Mouse (Mus musculus) hindbrain, embryonic 11.5 days (tissue): Measurements from ENCODE around the gene Mrfap1. TPM values are rescaled to one million over a fixed set of nuclear protein-coding genes. Genes with fewer than 3 reads are reported as not detected.

Experiments
- ATAC-seq: fragments of 200-750 bp; cut with Nextera tagmentation; 2 replicates; pipeline ENCODE4 v1.8.0; 2017; ENCODE audit warnings: mild to moderate bottlenecking, moderate TSS enrichment, moderate library complexity; ENCODE audit not compliant: low FRiP score
- DNase-seq: peaks from one replicate; pipeline ENCODE4 v3.0.0-alpha.2; 2015; ENCODE audit warnings: low spot score
- H3K27ac ChIP-seq: fragments of 300-500 bp; sonication (generic); 2 replicates; pipeline ENCODE4 v1.5.1; 2014; ENCODE audit warnings: mild to moderate bottlenecking, low read depth, low read length
- H3K27me3 ChIP-seq: fragments of 300-500 bp; sonication (generic); 2 replicates; pipeline ENCODE4 v1.6.1; 2014; ENCODE audit warnings: mild to moderate bottlenecking, low read length, moderate library complexity, mixed read lengths; ENCODE audit not compliant: control insufficient read depth, insufficient read depth
- H3K36me3 ChIP-seq: fragments of 300-500 bp; sonication (generic); 2 replicates; pipeline ENCODE4 v1.6.1; 2014; ENCODE audit warnings: mild to moderate bottlenecking, low read length, moderate library complexity, mixed read lengths; ENCODE audit not compliant: control insufficient read depth, insufficient read depth
- H3K4me1 ChIP-seq: fragments of 300-500 bp; sonication (generic); replicated peaks from 2 replicates; pipeline ENCODE4 v1.6.1; 2014; ENCODE audit warnings: low read length, mixed read lengths; ENCODE audit not compliant: control insufficient read depth, insufficient read depth
- H3K4me2 ChIP-seq: fragments of 300-500 bp; sonication (generic); replicated peaks from 2 replicates; pipeline ENCODE4 v1.6.1; 2014; ENCODE audit warnings: mild to moderate bottlenecking, low read depth, low read length
- H3K4me3 ChIP-seq: fragments of 300-500 bp; sonication (generic); 2 replicates; pipeline ENCODE4 v1.5.1; 2014; ENCODE audit warnings: low read depth, low read length
- H3K9ac ChIP-seq: fragments of 300-500 bp; sonication (generic); 2 replicates; pipeline ENCODE4 v1.6.1; 2014; ENCODE audit warnings: low read depth, low read length
- H3K9me3 ChIP-seq: fragments of 300-500 bp; sonication (generic); 2 replicates; pipeline ENCODE4 v1.6.1; 2016; ENCODE audit warnings: low read length; ENCODE audit not compliant: control insufficient read depth
- WGBS: fragments of 180-500 bp; shearing (Covaris S2); extraction: QIAGEN DNeasy Blood & Tissue Kit; methylation state at CpG from one replicate; pipeline ENCODE4 v1.1.7; 2014; 5-methylcytosine and 5-hydroxymethylcytosine counted together
- polyA plus RNA-seq: library from polyadenylated mRNA; unstranded; fragments of >200 nt; fragmentation: Nextera tagmentation; extraction: Ambion mirVana; gene quantifications from 2 replicates; pipeline ENCODE4 v1.2.1, GENCODE M21; 2014

Mrfap1 gene
- polyA plus RNA-seq, 1 experiment from 2014 or later: 574 TPM

- H3K4me2 ChIP-seq: no peak overlapping the region
- DNase-seq: no peak
- no peak for ATAC-seq
- no peak overlapping the region for H3K4me3 ChIP-seq
- no peaks in the 10 kb centered on the region for H3K27me3 ChIP-seq
- H3K36me3 ChIP-seq: no peaks in the 10 kb centered on the region
- H3K4me1 ChIP-seq: no peaks in the 10 kb centered on the region
- WGBS: 0% methylated on average over 2 of the region's 2 CpGs
- H3K9ac ChIP-seq: no peak overlapping the region
- H3K9me3 ChIP-seq: no peaks in the 10 kb centered on the region
- no peak overlapping the region for H3K27ac ChIP-seq
These were observed 19.4 kb downstream of the Mrfap1 start for GRCm38 (mm10) chr5:36777186-36777585.

- DNase-seq: no peak
- H3K4me3 ChIP-seq: no peak overlapping the region
- H3K36me3 ChIP-seq: no peaks in the 10 kb centered on the region
- H3K4me2 ChIP-seq: no peak overlapping the region
- no peaks in the 10 kb centered on the region for H3K4me1 ChIP-seq
- H3K9ac ChIP-seq: no peak overlapping the region
- ATAC-seq: no peak
- no peaks in the 10 kb centered on the region for H3K9me3 ChIP-seq
- H3K27ac ChIP-seq: no peak overlapping the region
- 32% methylated on average over 9 of the region's 9 CpGs for WGBS
- H3K27me3 ChIP-seq: no peaks in the 10 kb centered on the region
These were observed 20.5 kb downstream of the Mrfap1 start for GRCm38 (mm10) chr5:36776021-36776575.

- Histone ChIP-seq H3K27ac (no peak overlapping the region), H3K4me2 (no peak overlapping the region), H3K9me3 (no peaks in the 10 kb centered on the region), H3K9ac (no peak overlapping the region), H3K4me1 (no peaks in the 10 kb centered on the region), H3K36me3 (no peaks in the 10 kb centered on the region), H3K4me3 (no peak overlapping the region), H3K27me3 (no peaks in the 10 kb centered on the region)
- 87% methylated on average over 2 of the region's 2 CpGs for WGBS
- ATAC-seq (no peak), DNase-seq (no peak)
These were observed 21.3 kb downstream of the Mrfap1 start for GRCm38 (mm10) chr5:36775317-36775716.

GRCm38 (mm10) chr5:36772586-36772985 lies 24.0 kb downstream of the Mrfap1 start:
- DNase-seq (no peak), ATAC-seq (no peak)
- Histone ChIP-seq H3K9ac (no peak overlapping the region), H3K27ac (no peak overlapping the region), H3K4me2 (no peak overlapping the region), H3K4me3 (no peak overlapping the region), H3K4me1 (no peaks in the 10 kb centered on the region), H3K9me3 (no peaks in the 10 kb centered on the region), H3K36me3 (no peaks in the 10 kb centered on the region), H3K27me3 (no peaks in the 10 kb centered on the region)
- WGBS: 79% methylated on average over 5 of the region's 5 CpGs

GRCm38 (mm10) chr5:36769603-36770002 lies 27.0 kb downstream of the Mrfap1 start:
- Histone ChIP-seq H3K36me3 (no peaks in the 10 kb centered on the region), H3K9ac (no peak overlapping the region), H3K4me2 (no peak overlapping the region), H3K4me1 (peaks cover 3% of the 10 kb centered on the region; the same call in 1 of the 2 replicates), H3K4me3 (no peak overlapping the region), H3K27me3 (no peaks in the 10 kb centered on the region), H3K9me3 (no peaks in the 10 kb centered on the region), H3K27ac (no peak overlapping the region)
- ATAC-seq (no peak), DNase-seq (no peak)
- WGBS: 63% methylated on average over 3 of the region's 3 CpGs

- Histone ChIP-seq H3K9ac (no peak overlapping the region), H3K4me1 (peaks cover 3% of the 10 kb centered on the region; the same call in 1 of the 2 replicates), H3K9me3 (no peaks in the 10 kb centered on the region), H3K4me3 (no peak overlapping the region), H3K4me2 (no peak overlapping the region), H3K36me3 (no peaks in the 10 kb centered on the region), H3K27ac (peak overlapping the region; percentile 51; the same call in 1 of the 2 replicates), H3K27me3 (no peaks in the 10 kb centered on the region)
- 28% methylated on average over 10 of the region's 10 CpGs for WGBS
- ATAC-seq (peak; percentile 84), DNase-seq (peak; percentile 64)
These were observed 29.4 kb downstream of the Mrfap1 start for GRCm38 (mm10) chr5:36766958-36767703.

- 70% methylated on average over 4 of the region's 4 CpGs for WGBS
- no peak overlapping the region for H3K4me3 ChIP-seq
- ATAC-seq (no peak), DNase-seq (no peak)
- no peaks in the 10 kb centered on the region for H3K9me3 ChIP-seq
- H3K27me3 ChIP-seq: no peaks in the 10 kb centered on the region
- no peaks in the 10 kb centered on the region for H3K4me1 ChIP-seq
- H3K4me2 ChIP-seq: no peak overlapping the region
- H3K9ac ChIP-seq: no peak overlapping the region
- H3K27ac ChIP-seq: no peak overlapping the region
- no peaks in the 10 kb centered on the region for H3K36me3 ChIP-seq
These were observed 36.7 kb downstream of the Mrfap1 start for GRCm38 (mm10) chr5:36759848-36760247.

GRCm38 (mm10) chr5:36757033-36757432 lies 39.5 kb downstream of the Mrfap1 start:
- Histone ChIP-seq H3K9ac (no peak overlapping the region), H3K36me3 (no peaks in the 10 kb centered on the region), H3K4me3 (no peak overlapping the region), H3K4me2 (no peak overlapping the region), H3K27me3 (no peaks in the 10 kb centered on the region), H3K4me1 (no peaks in the 10 kb centered on the region), H3K9me3 (no peaks in the 10 kb centered on the region), H3K27ac (no peak overlapping the region)
- ATAC-seq: no peak
- WGBS: 67% methylated on average over 5 of the region's 5 CpGs
- DNase-seq: no peak
